Mouse (Mus musculus): ENCODE results near the gene M6pr. TPM values are rescaled to one million over a fixed set of nuclear protein-coding genes. Genes with fewer than 3 reads are reported as not detected.

Gene M6pr
- polyA plus RNA-seq (2014; fragmentation: Illumina TruSeq; extraction: RNeasy Lipid Tissue Mini Kit (QIAGEN cat#74804); ENCODE audit: low read depth, low replicate concordance): 134 TPM

GRCm38 (mm10) chr6:122308505-122309393 is at the start of gene M6pr:
M6pr (plus strand) TSS chr6:122308720.

GRCm38 (mm10) chr6:122282782-122283181 is 25.7 kb upstream of the M6pr start, which contains the start of gene Klrg1:
Klrg1 (minus strand) TSS chr6:122282882.

GRCm38 (mm10) chr6:122340349-122341000 is 32.0 kb downstream of the M6pr start, which contains the start of gene Phc1:
Phc1 (minus strand) TSS chr6:122340561.

Other genes with a start within 250 kb of the M6pr start
- gene Klrg1, start 25.8 kb upstream of the M6pr start, polyA plus RNA-seq (2014; fragmentation: Illumina TruSeq; extraction: RNeasy Lipid Tissue Mini Kit (QIAGEN cat#74804); ENCODE audit: low read depth, low replicate concordance): 0.43 TPM
- 18.4 TPM for gene Phc1, start 31.8 kb downstream of the M6pr start, polyA plus RNA-seq (2014; fragmentation: Illumina TruSeq; extraction: RNeasy Lipid Tissue Mini Kit (QIAGEN cat#74804); ENCODE audit: low read depth, low replicate concordance)
- gene Rimklb, start 190.0 kb downstream of the M6pr start, polyA plus RNA-seq (2014; fragmentation: Illumina TruSeq; extraction: RNeasy Lipid Tissue Mini Kit (QIAGEN cat#74804); ENCODE audit: low read depth, low replicate concordance): 15.4 TPM
- gene Mfap5, start 197.1 kb downstream of the M6pr start, polyA plus RNA-seq (2014; fragmentation: Illumina TruSeq; extraction: RNeasy Lipid Tissue Mini Kit (QIAGEN cat#74804); ENCODE audit: low read depth, low replicate concordance): 62.5 TPM
- not detected for gene Aicda, start 245.1 kb downstream of the M6pr start, polyA plus RNA-seq (2014; fragmentation: Illumina TruSeq; extraction: RNeasy Lipid Tissue Mini Kit (QIAGEN cat#74804); ENCODE audit: low read depth, low replicate concordance)

Measured in adipose tissue, adult 10 weeks (tissue).